Mouse (Mus musculus): ENCODE data around the gene Tada3. TPM values are rescaled to one million over a fixed set of nuclear protein-coding genes. Genes with fewer than 3 reads are reported as not detected.

The Tada3 gene
- polyA plus RNA-seq, 1 experiment from 2014 or later, result 44.8 TPM

GRCm38 (mm10) chr6:113331721-113332120 lies 46.0 kb downstream of the Tada3 start:
- WGBS (ENCODE audit: insufficient replicate concordance), result 89% methylated on average over 11 of the region's 11 CpGs
- Histone ChIP-seq H3K4me2 (no peak overlapping the region), H3K9ac (ENCODE audit: low read depth, low read length) (no peak overlapping the region), H3K27me3 (ENCODE audit: control insufficient read depth, insufficient read depth, low read length) (no peaks in the 10 kb centered on the region), H3K27ac (ENCODE audit: low read depth, low read length) (no peak overlapping the region), H3K4me1 (ENCODE audit: control insufficient read depth, insufficient read depth, low read length) (peaks cover 10% of the 10 kb centered on the region), H3K4me3 (ENCODE audit: low read depth, low read length) (no peak overlapping the region), H3K36me3 (ENCODE audit: control insufficient read depth, insufficient read depth, low read length) (peaks cover 13% of the 10 kb centered on the region), H3K9me3 (replicated peaks; ENCODE audit: control insufficient read depth, low read length) (no peaks in the 10 kb centered on the region)
- ATAC-seq (replicated peaks; ENCODE audit: insufficient number of reproducible peaks, low FRiP score, low TSS enrichment), result no peak

- Histone ChIP-seq H3K4me3 (ENCODE audit: low read depth, low read length) (no peak overlapping the region), H3K36me3 (ENCODE audit: control insufficient read depth, insufficient read depth, low read length) (peaks cover 5% of the 10 kb centered on the region), H3K4me2 (no peak overlapping the region; the same call in 1 of the 2 replicates), H3K9me3 (replicated peaks; ENCODE audit: control insufficient read depth, low read length) (no peaks in the 10 kb centered on the region), H3K4me1 (ENCODE audit: control insufficient read depth, insufficient read depth, low read length) (peaks cover 14% of the 10 kb centered on the region), H3K27ac (ENCODE audit: low read depth, low read length) (no peak overlapping the region), H3K9ac (ENCODE audit: low read depth, low read length) (no peak overlapping the region), H3K27me3 (ENCODE audit: control insufficient read depth, insufficient read depth, low read length) (no peaks in the 10 kb centered on the region)
- 45% methylated on average over 2 of the region's 2 CpGs for WGBS (ENCODE audit: insufficient replicate concordance)
- ATAC-seq (replicated peaks; ENCODE audit: insufficient number of reproducible peaks, low FRiP score, low TSS enrichment), result no peak
Measured at GRCm38 (mm10) chr6:113330547-113330946, 47.1 kb downstream of the Tada3 start.

- H3K4me3 ChIP-seq (ENCODE audit: low read depth, low read length), result no peak overlapping the region
- no peaks in the 10 kb centered on the region for H3K27me3 ChIP-seq (ENCODE audit: control insufficient read depth, insufficient read depth, low read length)
- peaks cover 17% of the 10 kb centered on the region for H3K4me1 ChIP-seq (ENCODE audit: control insufficient read depth, insufficient read depth, low read length)
- no peak for ATAC-seq (replicated peaks; ENCODE audit: insufficient number of reproducible peaks, low FRiP score, low TSS enrichment)
- no peaks in the 10 kb centered on the region for H3K9me3 ChIP-seq (replicated peaks; ENCODE audit: control insufficient read depth, low read length)
- H3K4me2 ChIP-seq, result no peak overlapping the region
- no peak overlapping the region for H3K9ac ChIP-seq (ENCODE audit: low read depth, low read length)
- no peak overlapping the region for H3K27ac ChIP-seq (ENCODE audit: low read depth, low read length)
- H3K36me3 ChIP-seq (ENCODE audit: control insufficient read depth, insufficient read depth, low read length), result peaks cover 8% of the 10 kb centered on the region
- WGBS (ENCODE audit: insufficient replicate concordance), result 89% methylated on average over 1 of the region's 1 CpGs
Measured at GRCm38 (mm10) chr6:113329396-113329795, 48.3 kb downstream of the Tada3 start.

- WGBS (ENCODE audit: insufficient replicate concordance), result under 1% methylated on average over 52 of the region's 52 CpGs
- peak within 1 kb of the TSS; percentile 80 for H3K9ac ChIP-seq (ENCODE audit: low read depth, low read length)
- no peaks in the 10 kb centered on the region for H3K9me3 ChIP-seq (replicated peaks; ENCODE audit: control insufficient read depth, low read length)
- peaks cover 9% of the 10 kb centered on the region; the same call in 1 of the 2 replicates for H3K4me1 ChIP-seq (ENCODE audit: control insufficient read depth, insufficient read depth, low read length)
- ATAC-seq (replicated peaks; ENCODE audit: insufficient number of reproducible peaks, low FRiP score, low TSS enrichment), result peak; percentile 96
- H3K36me3 ChIP-seq (ENCODE audit: control insufficient read depth, insufficient read depth, low read length), result peaks cover 28% of the 10 kb centered on the region
- peak within 1 kb of the TSS; percentile 89 for H3K27ac ChIP-seq (ENCODE audit: low read depth, low read length)
- peak within 1 kb of the TSS; percentile 72 for H3K4me3 ChIP-seq (ENCODE audit: low read depth, low read length)
- H3K27me3 ChIP-seq (ENCODE audit: control insufficient read depth, insufficient read depth, low read length), result no peaks in the 10 kb centered on the region
- H3K4me2 ChIP-seq, result peak within 1 kb of the TSS; percentile 91
Measured at GRCm38 (mm10) chr6:113326533-113327315, 51.0 kb downstream of the Tada3 start, which contains the start of gene Ogg1. TSS of gene Ogg1 (plus strand) at chr6:113326972.

Small RNAs within 50 kb of the gene (microRNA-seq; reads per million reads assigned to microRNA genes)
- gene Gm24387 (ENCODE audit: borderline number of aligned reads), result not detected

Other genes starting within 250 kb of the Tada3 start
- gene Lhfpl4, start 182.5 kb downstream of the Tada3 start, polyA plus RNA-seq (2014; fragmentation: Nextera tagmentation; extraction: Ambion mirVana), result 0.23 and 0.39 TPM in 2 replicates
- gene Mtmr14, start 140.0 kb downstream of the Tada3 start, polyA plus RNA-seq (2014; fragmentation: Nextera tagmentation; extraction: Ambion mirVana), result 24.3 and 28.1 TPM in 2 replicates
- gene Cpne9, start 95.6 kb downstream of the Tada3 start, polyA plus RNA-seq (2014; fragmentation: Nextera tagmentation; extraction: Ambion mirVana), result 0.11 and 0.15 TPM in 2 replicates
- 11.0 and 14.6 TPM in 2 replicates for gene Brpf1, start 70.7 kb downstream of the Tada3 start, polyA plus RNA-seq (2014; fragmentation: Nextera tagmentation; extraction: Ambion mirVana)
- 10.6 and 11.6 TPM in 2 replicates for gene Ogg1, start 50.9 kb downstream of the Tada3 start, polyA plus RNA-seq (2014; fragmentation: Nextera tagmentation; extraction: Ambion mirVana)
- 106 and 109 TPM in 2 replicates for gene Camk1, start 33.9 kb downstream of the Tada3 start, polyA plus RNA-seq (2014; fragmentation: Nextera tagmentation; extraction: Ambion mirVana)
- gene Arpc4, start 232 bp upstream of the Tada3 start, polyA plus RNA-seq (2014; fragmentation: Nextera tagmentation; extraction: Ambion mirVana), result 166 and 179 TPM in 2 replicates
- gene Ttll3, start 11.4 kb upstream of the Tada3 start, polyA plus RNA-seq (2014; fragmentation: Nextera tagmentation; extraction: Ambion mirVana), result 1.5 and 2.6 TPM in 2 replicates
- 15.9 and 21.2 TPM in 2 replicates for gene Rpusd3, start 41.5 kb upstream of the Tada3 start, polyA plus RNA-seq (2014; fragmentation: Nextera tagmentation; extraction: Ambion mirVana)
- not detected in 2 replicates for gene Cidec, start 57.9 kb upstream of the Tada3 start, polyA plus RNA-seq (2014; fragmentation: Nextera tagmentation; extraction: Ambion mirVana)
- 58.9 and 65.8 TPM in 2 replicates for gene Jagn1, start 64.7 kb upstream of the Tada3 start, polyA plus RNA-seq (2014; fragmentation: Nextera tagmentation; extraction: Ambion mirVana)
- 0.72 TPM in 2 replicates for gene Il17re, start 80.6 kb upstream of the Tada3 start, polyA plus RNA-seq (2014; fragmentation: Nextera tagmentation; extraction: Ambion mirVana)
- 2.6 and 3.1 TPM in 2 replicates for gene Il17rc, start 93.5 kb upstream of the Tada3 start, polyA plus RNA-seq (2014; fragmentation: Nextera tagmentation; extraction: Ambion mirVana)
- gene Creld1, start 105.4 kb upstream of the Tada3 start, polyA plus RNA-seq (2014; fragmentation: Nextera tagmentation; extraction: Ambion mirVana), result 31.1 and 37.2 TPM in 2 replicates
- gene Prrt3, start 124.0 kb upstream of the Tada3 start, polyA plus RNA-seq (2014; fragmentation: Nextera tagmentation; extraction: Ambion mirVana), result 0.23 and 0.27 TPM in 2 replicates
- gene Emc3, start 153.8 kb upstream of the Tada3 start, polyA plus RNA-seq (2014; fragmentation: Nextera tagmentation; extraction: Ambion mirVana), result 79.5 and 83.4 TPM in 2 replicates
- gene Fancd2, start 153.8 kb upstream of the Tada3 start, polyA plus RNA-seq (2014; fragmentation: Nextera tagmentation; extraction: Ambion mirVana), result 11.5 and 12.6 TPM in 2 replicates
- 0.41 and 0.57 TPM in 2 replicates for gene Fancd2os, start 222.8 kb upstream of the Tada3 start, polyA plus RNA-seq (2014; fragmentation: Nextera tagmentation; extraction: Ambion mirVana)
- gene Brk1, start 226.9 kb upstream of the Tada3 start, polyA plus RNA-seq (2014; fragmentation: Nextera tagmentation; extraction: Ambion mirVana), result 186 and 188 TPM in 2 replicates
- gene Vhl, start 246.1 kb upstream of the Tada3 start, polyA plus RNA-seq (2014; fragmentation: Nextera tagmentation; extraction: Ambion mirVana), result 31.2 and 40.9 TPM in 2 replicates

Measured in heart, embryonic 11.5 days (tissue).